Mouse (Mus musculus): ENCODE data around the gene 5830473C10Rik.

GRCm38 (mm10) chr5:90512288-90512955 is 48.5 kb upstream of the 5830473C10Rik start:
- no peak for TF ChIP-seq CTCF (IDR thresholded peaks at IDR 0.05; ENCODE audit: low read depth)
- no peak for TF ChIP-seq EP300 (optimal IDR thresholded peaks at IDR 0.05)
